Mouse (Mus musculus) ovary, postnatal 36 days (tissue): Measurements from ENCODE around the gene Elmsan1.

Experiments used
- DNase-seq: peaks from one replicate; pipeline ENCODE4 v3.0.0; 2022; ENCODE audit warnings: low spot score, mixed read lengths

Elmsan1 gene

DNA sequence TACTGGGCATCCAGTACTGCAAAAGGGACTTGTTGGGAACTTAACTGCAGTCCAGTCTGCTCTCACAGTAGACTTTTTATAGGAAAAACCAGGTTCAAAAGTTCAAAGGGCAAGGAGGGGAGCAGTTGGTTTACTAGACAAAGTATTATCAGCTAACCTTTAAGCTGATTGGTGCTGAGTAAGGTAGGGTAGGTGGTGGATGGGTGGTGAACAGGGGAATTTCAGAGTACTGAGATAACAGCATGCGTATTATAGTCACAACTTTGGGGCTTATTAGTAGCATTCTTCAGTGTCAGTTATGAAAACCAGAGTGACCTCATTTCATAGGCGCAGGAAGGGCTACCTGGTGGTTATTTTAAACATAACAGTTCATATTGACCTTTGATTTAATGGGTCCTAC lies 119.1 kb downstream of the Elmsan1 start:
- DNase-seq, result no peak
